Mouse (Mus musculus) midbrain, embryonic 16.5 days (tissue): Measurements from ENCODE around the gene Sf3b1. TPM values are rescaled to one million over a fixed set of nuclear protein-coding genes. Genes with fewer than 3 reads are reported as not detected.

Experiments used
- ATAC-seq: fragments of 200-750 bp; cut with Nextera tagmentation; 2 replicates; pipeline ENCODE4 v1.8.0; 2017; ENCODE audit warnings: moderate TSS enrichment
- H3K27ac ChIP-seq: fragments of 300-500 bp; sonication (generic); 2 replicates; pipeline ENCODE4 v1.5.1; 2014; ENCODE audit warnings: mild to moderate bottlenecking, low read length, mixed read lengths
- H3K27me3 ChIP-seq: fragments of 300-500 bp; sonication (generic); 2 replicates; pipeline ENCODE4 v1.6.1; 2014; ENCODE audit warnings: low read depth, low read length, mixed read lengths; ENCODE audit not compliant: control insufficient read depth, insufficient read depth
- H3K36me3 ChIP-seq: fragments of 300-500 bp; sonication (generic); 2 replicates; pipeline ENCODE4 v1.6.1; 2014; ENCODE audit warnings: mild to moderate bottlenecking, low read length, moderate library complexity, mixed read lengths; ENCODE audit not compliant: control insufficient read depth, insufficient read depth
- H3K4me1 ChIP-seq: fragments of 300-500 bp; sonication (generic); 2 replicates; pipeline ENCODE4 v1.6.1; 2014; ENCODE audit warnings: mild to moderate bottlenecking, low read length, mixed read lengths; ENCODE audit not compliant: control insufficient read depth, insufficient read depth
- H3K4me2 ChIP-seq: fragments of 300-500 bp; sonication (generic); 2 replicates; pipeline ENCODE4 v1.6.1; 2014; ENCODE audit warnings: mild to moderate bottlenecking, low read length, mixed read lengths
- H3K4me3 ChIP-seq: fragments of 300-500 bp; sonication (generic); 2 replicates; pipeline ENCODE4 v1.5.1; 2014; ENCODE audit warnings: low read depth, mild to moderate bottlenecking, low read length, moderate library complexity, mixed read lengths
- H3K9ac ChIP-seq: fragments of 300-500 bp; sonication (generic); 2 replicates; pipeline ENCODE4 v1.6.1; 2014; ENCODE audit warnings: low read depth, low read length, mixed read lengths
- H3K9me3 ChIP-seq: fragments of 300-500 bp; sonication (generic); replicated peaks from 2 replicates; pipeline ENCODE4 v1.6.1; 2014; ENCODE audit warnings: mild to moderate bottlenecking, low read length, mixed read lengths; ENCODE audit not compliant: control insufficient read depth, poor library complexity, severe bottlenecking
- WGBS: fragments of 180-500 bp; shearing (Covaris S2); extraction: QIAGEN DNeasy Blood & Tissue Kit; methylation state at CpG from one replicate; pipeline ENCODE4 v1.1.7; 2014; 5-methylcytosine and 5-hydroxymethylcytosine counted together
- polyA plus RNA-seq: library from polyadenylated mRNA; unstranded; fragments of >200 nt; fragmentation: Nextera tagmentation; extraction: Ambion mirVana; gene quantifications from 2 replicates; pipeline ENCODE4 v1.2.1, GENCODE M21; 2015

Sf3b1 gene
- polyA plus RNA-seq, 1 experiment from 2014 or later = 297 TPM

GRCm38 (mm10) chr1:55053596-55053995 lies 26.3 kb upstream of the Sf3b1 start:
- WGBS = 77% methylated on average over 4 of the region's 4 CpGs
- no peaks in the 10 kb centered on the region for H3K36me3 ChIP-seq

GRCm38 (mm10) chr1:55053005-55053404 lies 25.7 kb upstream of the Sf3b1 start:
- Histone ChIP-seq H3K27me3 (no peaks in the 10 kb centered on the region; the same call in 1 of the 2 replicates), H3K36me3 (no peaks in the 10 kb centered on the region), H3K4me1 (peaks cover 10% of the 10 kb centered on the region), H3K4me3 (peak overlapping the region; percentile 84), H3K9me3 (no peaks in the 10 kb centered on the region), H3K9ac (peak overlapping the region; percentile 78), H3K27ac (peak overlapping the region; percentile 80), H3K4me2 (peak overlapping the region; percentile 67)
- peak; percentile 72 for ATAC-seq
- WGBS = under 1% methylated on average over 42 of the region's 42 CpGs

More at GRCm38 (mm10) chr1:55053596-55053995, 26.3 kb upstream of the Sf3b1 start:
- no peak overlapping the region for H3K27ac ChIP-seq
- no peaks in the 10 kb centered on the region for H3K9me3 ChIP-seq
- no peaks in the 10 kb centered on the region; the same call in 1 of the 2 replicates for H3K27me3 ChIP-seq
- H3K9ac ChIP-seq = peak overlapping the region; percentile 78; the same call in 1 of the 2 replicates
- peak overlapping the region; percentile 84 for H3K4me3 ChIP-seq
- H3K4me2 ChIP-seq = peak overlapping the region; percentile 67
- H3K4me1 ChIP-seq = peaks cover 10% of the 10 kb centered on the region
- ATAC-seq = no peak

GRCm38 (mm10) chr1:55052355-55052953 lies 25.2 kb upstream of the Sf3b1 start, which contains the start of gene Coq10b:
TSS of gene Coq10b (plus strand) at chr1:55052770.
- no peaks in the 10 kb centered on the region for H3K36me3 ChIP-seq
- peak; percentile 100 for ATAC-seq
- H3K9ac ChIP-seq = peak within 1 kb of the TSS; percentile 81
- peak within 1 kb of the TSS; percentile 84 for H3K4me3 ChIP-seq
- H3K9me3 ChIP-seq = no peaks in the 10 kb centered on the region
- peak within 1 kb of the TSS; percentile 88 for H3K4me2 ChIP-seq
- no peaks in the 10 kb centered on the region; the same call in 1 of the 2 replicates for H3K27me3 ChIP-seq
- WGBS = under 1% methylated on average over 46 of the region's 46 CpGs
- peak within 1 kb of the TSS; percentile 88 for H3K27ac ChIP-seq
- peaks cover 10% of the 10 kb centered on the region for H3K4me1 ChIP-seq

- WGBS = 72% methylated on average over 3 of the region's 3 CpGs
- H3K4me1 ChIP-seq = peaks cover 10% of the 10 kb centered on the region
- H3K9me3 ChIP-seq = no peaks in the 10 kb centered on the region
- no peaks in the 10 kb centered on the region for H3K36me3 ChIP-seq
- H3K9ac ChIP-seq = no peak overlapping the region
- H3K27me3 ChIP-seq = no peaks in the 10 kb centered on the region; the same call in 1 of the 2 replicates
- no peak for ATAC-seq
- no peak overlapping the region; the same call in 1 of the 2 replicates for H3K4me3 ChIP-seq
- peak overlapping the region; percentile 88; the same call in 1 of the 2 replicates for H3K27ac ChIP-seq
- peak overlapping the region; percentile 88 for H3K4me2 ChIP-seq
Measured at GRCm38 (mm10) chr1:55051671-55052070, 24.4 kb upstream of the Sf3b1 start.

- H3K4me2 ChIP-seq = no peak overlapping the region
- 65% methylated on average over 4 of the region's 4 CpGs for WGBS
- no peaks in the 10 kb centered on the region for H3K9me3 ChIP-seq
Measured at GRCm38 (mm10) chr1:55048841-55049587, 21.7 kb upstream of the Sf3b1 start.

GRCm38 (mm10) chr1:55043164-55043563 lies 15.9 kb upstream of the Sf3b1 start:
- WGBS = 83% methylated on average over 3 of the region's 3 CpGs
- no peak overlapping the region for H3K4me2 ChIP-seq
- no peaks in the 10 kb centered on the region for H3K27me3 ChIP-seq
- 0 out of 2 replicates have a peak, but pooled peaks cover 4% of the 10 kb centered on the region for H3K9me3 ChIP-seq
- H3K9ac ChIP-seq = no peak overlapping the region
- no peaks in the 10 kb centered on the region for H3K36me3 ChIP-seq
- H3K27ac ChIP-seq = no peak overlapping the region
- H3K4me3 ChIP-seq = no peak overlapping the region
- no peak for ATAC-seq
- no peaks in the 10 kb centered on the region for H3K4me1 ChIP-seq

More at GRCm38 (mm10) chr1:55048841-55049587, 21.7 kb upstream of the Sf3b1 start:
- ATAC-seq = no peak
- no peak overlapping the region for H3K9ac ChIP-seq
- H3K36me3 ChIP-seq = no peaks in the 10 kb centered on the region
- peaks cover 7% of the 10 kb centered on the region for H3K4me1 ChIP-seq
- no peak overlapping the region for H3K27ac ChIP-seq
- no peak overlapping the region for H3K4me3 ChIP-seq
- H3K27me3 ChIP-seq = no peaks in the 10 kb centered on the region; the same call in 1 of the 2 replicates

- H3K27me3 ChIP-seq = no peaks in the 10 kb centered on the region
- no peak overlapping the region for H3K9ac ChIP-seq
- WGBS = 71% methylated on average over 1 of the region's 1 CpGs
- H3K27ac ChIP-seq = no peak overlapping the region
- no peak overlapping the region for H3K4me2 ChIP-seq
- H3K4me3 ChIP-seq = no peak overlapping the region
- H3K4me1 ChIP-seq = no peaks in the 10 kb centered on the region
- H3K36me3 ChIP-seq = no peaks in the 10 kb centered on the region
- 0 out of 2 replicates have a peak, but pooled peaks cover 4% of the 10 kb centered on the region for H3K9me3 ChIP-seq
- no peak for ATAC-seq
Measured at GRCm38 (mm10) chr1:55042246-55042645, 15.0 kb upstream of the Sf3b1 start.

- Histone ChIP-seq H3K36me3 (no peaks in the 10 kb centered on the region), H3K27me3 (no peaks in the 10 kb centered on the region), H3K9me3 (0 out of 2 replicates have a peak, but pooled peaks cover 4% of the 10 kb centered on the region), H3K4me3 (no peak overlapping the region), H3K4me2 (no peak overlapping the region), H3K9ac (no peak overlapping the region), H3K4me1 (no peaks in the 10 kb centered on the region), H3K27ac (no peak overlapping the region)
- no peak for ATAC-seq
- 91% methylated on average over 4 of the region's 4 CpGs for WGBS
Measured at GRCm38 (mm10) chr1:55041691-55042090, 14.4 kb upstream of the Sf3b1 start.

GRCm38 (mm10) chr1:55039944-55040343 lies 12.7 kb upstream of the Sf3b1 start:
- Histone ChIP-seq H3K9ac (no peak overlapping the region), H3K4me2 (no peak overlapping the region), H3K36me3 (no peaks in the 10 kb centered on the region), H3K4me3 (no peak overlapping the region), H3K27ac (no peak overlapping the region), H3K9me3 (0 out of 2 replicates have a peak, but pooled peaks cover 4% of the 10 kb centered on the region), H3K27me3 (no peaks in the 10 kb centered on the region), H3K4me1 (no peaks in the 10 kb centered on the region)
- WGBS = 95% methylated on average over 1 of the region's 1 CpGs
- no peak for ATAC-seq
